Mouse (Mus musculus) midbrain, embryonic 16.5 days (tissue): ENCODE measurements around the gene Slc25a21. TPM values are rescaled to one million over a fixed set of nuclear protein-coding genes. Genes with fewer than 3 reads are reported as not detected.
"Not testable (repeated sequence)": the region's sequence is repeated elsewhere in the genome, so short reads cannot be mapped to it uniquely, and the experiment has no call there.

Experiments used
- ATAC-seq: fragments of 200-750 bp; cut with Nextera tagmentation; 2 replicates; pipeline ENCODE4 v1.8.0; 2017; ENCODE audit warnings: moderate TSS enrichment
- H3K27ac ChIP-seq: fragments of 300-500 bp; sonication (generic); 2 replicates; pipeline ENCODE4 v1.5.1; 2014; ENCODE audit warnings: mild to moderate bottlenecking, low read length, mixed read lengths
- H3K27me3 ChIP-seq: fragments of 300-500 bp; sonication (generic); 2 replicates; pipeline ENCODE4 v1.6.1; 2014; ENCODE audit warnings: low read depth, low read length, mixed read lengths; ENCODE audit not compliant: control insufficient read depth, insufficient read depth
- H3K36me3 ChIP-seq: fragments of 300-500 bp; sonication (generic); 2 replicates; pipeline ENCODE4 v1.6.1; 2014; ENCODE audit warnings: mild to moderate bottlenecking, low read length, moderate library complexity, mixed read lengths; ENCODE audit not compliant: control insufficient read depth, insufficient read depth
- H3K4me1 ChIP-seq: fragments of 300-500 bp; sonication (generic); 2 replicates; pipeline ENCODE4 v1.6.1; 2014; ENCODE audit warnings: mild to moderate bottlenecking, low read length, mixed read lengths; ENCODE audit not compliant: control insufficient read depth, insufficient read depth
- H3K4me2 ChIP-seq: fragments of 300-500 bp; sonication (generic); 2 replicates; pipeline ENCODE4 v1.6.1; 2014; ENCODE audit warnings: mild to moderate bottlenecking, low read length, mixed read lengths
- H3K4me3 ChIP-seq: fragments of 300-500 bp; sonication (generic); 2 replicates; pipeline ENCODE4 v1.5.1; 2014; ENCODE audit warnings: low read depth, mild to moderate bottlenecking, low read length, moderate library complexity, mixed read lengths
- H3K9ac ChIP-seq: fragments of 300-500 bp; sonication (generic); 2 replicates; pipeline ENCODE4 v1.6.1; 2014; ENCODE audit warnings: low read depth, low read length, mixed read lengths
- H3K9me3 ChIP-seq: fragments of 300-500 bp; sonication (generic); replicated peaks from 2 replicates; pipeline ENCODE4 v1.6.1; 2014; ENCODE audit warnings: mild to moderate bottlenecking, low read length, mixed read lengths; ENCODE audit not compliant: control insufficient read depth, poor library complexity, severe bottlenecking
- WGBS: fragments of 180-500 bp; shearing (Covaris S2); extraction: QIAGEN DNeasy Blood & Tissue Kit; methylation state at CpG from one replicate; pipeline ENCODE4 v1.1.7; 2014; 5-methylcytosine and 5-hydroxymethylcytosine counted together
- polyA plus RNA-seq: library from polyadenylated mRNA; unstranded; fragments of >200 nt; fragmentation: Nextera tagmentation; extraction: Ambion mirVana; gene quantifications from 2 replicates; pipeline ENCODE4 v1.2.1, GENCODE M21; 2015

Slc25a21 gene
- polyA plus RNA-seq, 1 experiment from 2014 or later, result 0.26 TPM

DNA sequence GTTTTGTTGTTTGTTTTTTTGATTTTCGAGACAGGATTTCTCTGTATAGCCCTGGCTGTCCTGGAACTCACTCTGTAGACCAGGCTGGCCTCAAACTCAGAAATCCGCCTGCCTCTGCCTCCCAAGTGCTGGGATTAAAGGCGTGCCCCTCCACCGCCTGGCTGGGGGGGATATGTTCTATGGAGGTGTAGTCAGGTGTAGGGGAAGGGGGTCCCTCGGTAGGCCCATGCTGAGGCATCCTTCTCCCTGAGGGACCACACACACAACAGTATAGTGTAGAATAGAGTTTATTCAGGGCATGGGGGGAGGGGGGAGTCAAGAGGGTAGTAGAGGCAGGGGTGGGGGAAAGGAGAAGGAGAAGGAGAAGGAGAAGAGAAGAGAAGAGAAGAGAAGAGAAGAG lies 15.2 kb upstream of the Slc25a21 start:
- H3K36me3 ChIP-seq, H3K9ac ChIP-seq, H3K27me3 ChIP-seq, H3K9me3 ChIP-seq, H3K4me1 ChIP-seq, H3K27ac ChIP-seq, H3K4me2 ChIP-seq, H3K4me3 ChIP-seq: not testable (repeated sequence)
- peak; percentile 54; the same call in 1 of the 2 replicates for ATAC-seq
- 81% methylated on average over 5 of the region's 5 CpGs for WGBS

DNA sequence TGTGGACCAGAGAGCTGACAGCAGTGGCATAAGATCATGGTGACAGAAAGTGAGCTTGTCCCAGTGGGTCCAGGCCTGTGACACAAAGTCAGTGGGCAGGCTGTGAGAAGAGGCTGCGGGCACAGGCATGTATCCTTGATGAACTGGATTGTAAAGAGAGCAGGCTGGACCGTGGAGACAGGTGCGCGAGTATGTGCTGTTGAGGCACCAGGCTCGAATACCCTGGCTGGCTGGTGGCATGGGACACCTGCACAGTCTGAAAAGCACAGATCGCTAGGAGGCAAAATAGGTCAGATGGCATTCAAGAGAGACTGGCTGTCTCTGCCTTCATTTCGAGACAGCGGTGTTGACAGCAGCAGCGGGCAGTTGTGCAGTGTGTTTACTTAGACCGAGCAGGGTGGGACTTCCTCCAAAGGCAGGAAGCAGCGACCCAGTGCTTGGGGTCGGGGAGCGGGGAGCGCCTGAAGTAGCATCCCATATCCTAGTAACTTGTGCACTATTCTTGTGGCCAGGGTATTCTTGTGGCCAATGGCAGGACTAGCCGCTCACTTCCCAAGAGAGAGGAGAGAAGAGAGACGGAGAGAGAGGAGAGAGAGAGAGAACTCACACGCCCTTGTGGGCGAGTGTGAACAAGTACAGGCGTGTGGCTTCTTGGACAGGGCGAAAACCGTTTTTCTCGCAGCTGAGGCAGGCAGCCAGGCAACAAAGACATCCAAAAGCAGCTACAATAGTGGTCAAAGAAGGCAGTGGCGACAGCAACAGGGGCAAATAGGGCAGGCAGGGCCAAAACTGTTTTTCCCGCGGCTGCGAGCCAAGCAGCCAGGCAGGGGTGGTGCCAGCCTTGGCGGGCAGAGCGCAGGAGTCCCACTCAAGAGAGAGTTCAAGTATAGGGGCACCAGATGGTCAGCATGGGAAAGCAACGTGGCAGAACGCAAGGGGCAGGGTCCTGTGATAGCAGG lies 14.4 kb upstream of the Slc25a21 start:
- H3K9me3 ChIP-seq, result no peaks in the 10 kb centered on the region
- peak; percentile 84 for ATAC-seq
- H3K4me1 ChIP-seq, result peaks cover 2% of the 10 kb centered on the region; the same call in 1 of the 2 replicates
- peak overlapping the region; percentile 49 for H3K4me3 ChIP-seq
- no peaks in the 10 kb centered on the region for H3K27me3 ChIP-seq
- WGBS, result 7% methylated on average over 30 of the region's 30 CpGs
- peak overlapping the region; percentile 65 for H3K9ac ChIP-seq
- H3K4me2 ChIP-seq, result peak overlapping the region; percentile 83
- no peak overlapping the region; the same call in 1 of the 2 replicates for H3K27ac ChIP-seq
- H3K36me3 ChIP-seq, result no peaks in the 10 kb centered on the region

DNA sequence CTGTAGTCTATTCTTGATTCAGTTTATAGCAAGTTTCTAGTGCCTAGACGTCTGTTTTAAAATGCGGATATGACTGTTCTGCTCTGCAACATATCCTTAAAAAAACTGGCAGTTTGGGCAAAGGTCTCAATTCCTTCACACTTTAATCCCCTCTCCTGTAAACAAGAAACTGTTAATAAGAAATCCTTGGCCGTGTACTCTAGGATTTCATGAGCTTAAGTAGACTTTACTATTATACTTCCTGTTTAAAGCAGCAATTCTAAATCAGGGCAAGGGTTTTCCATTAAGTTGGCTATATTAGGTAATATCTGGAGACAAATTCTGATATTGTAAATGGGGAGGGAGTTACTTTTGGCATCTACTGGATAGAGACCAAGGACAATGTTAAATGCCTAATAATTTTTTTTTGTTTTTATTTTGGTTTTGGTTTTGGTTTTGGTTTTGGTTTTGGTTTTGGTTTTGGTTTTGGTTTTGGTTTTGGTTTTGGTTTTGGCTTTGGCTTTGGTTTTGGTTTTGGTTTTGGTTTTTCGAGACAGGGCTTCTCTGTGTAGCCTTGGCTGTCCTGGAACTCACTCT lies 7.1 kb upstream of the Slc25a21 start:
- H3K27ac ChIP-seq, result no peak overlapping the region
- no peaks in the 10 kb centered on the region for H3K36me3 ChIP-seq
- no peak overlapping the region for H3K4me3 ChIP-seq
- ATAC-seq, result no peak
- 88% methylated on average over 4 of the region's 4 CpGs for WGBS
- no peak overlapping the region for H3K4me2 ChIP-seq
- H3K9ac ChIP-seq, result no peak overlapping the region
- no peaks in the 10 kb centered on the region for H3K27me3 ChIP-seq
- H3K9me3 ChIP-seq, result no peaks in the 10 kb centered on the region
- no peaks in the 10 kb centered on the region for H3K4me1 ChIP-seq

DNA sequence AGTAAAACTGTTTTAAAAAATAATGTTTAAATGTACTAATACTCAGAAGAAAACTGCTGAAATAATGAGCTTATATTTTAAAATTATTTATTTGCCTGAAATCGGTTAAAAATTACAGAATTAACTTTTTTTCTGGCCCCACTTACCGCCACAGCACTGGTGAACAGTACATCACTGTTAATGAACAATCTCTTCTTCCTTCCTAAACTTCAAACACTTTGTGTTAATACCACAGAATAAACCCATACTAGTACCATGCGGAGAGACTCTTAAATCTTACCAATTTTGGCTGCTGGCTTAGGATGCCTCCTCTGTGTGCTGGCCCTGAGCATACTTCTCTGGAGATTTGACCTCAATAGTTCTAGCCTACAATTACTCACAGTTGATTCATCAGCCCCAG lies 4.6 kb upstream of the Slc25a21 start:
- Histone ChIP-seq H3K9me3 (no peaks in the 10 kb centered on the region), H3K9ac (no peak overlapping the region), H3K36me3 (no peaks in the 10 kb centered on the region), H3K4me3 (no peak overlapping the region), H3K4me2 (no peak overlapping the region), H3K27ac (no peak overlapping the region), H3K4me1 (peaks cover under 1% of the 10 kb centered on the region; the same call in 1 of the 2 replicates), H3K27me3 (peaks cover 8% of the 10 kb centered on the region)
- WGBS, result over 99% methylated on average over 3 of the region's 3 CpGs
- ATAC-seq, result no peak

DNA sequence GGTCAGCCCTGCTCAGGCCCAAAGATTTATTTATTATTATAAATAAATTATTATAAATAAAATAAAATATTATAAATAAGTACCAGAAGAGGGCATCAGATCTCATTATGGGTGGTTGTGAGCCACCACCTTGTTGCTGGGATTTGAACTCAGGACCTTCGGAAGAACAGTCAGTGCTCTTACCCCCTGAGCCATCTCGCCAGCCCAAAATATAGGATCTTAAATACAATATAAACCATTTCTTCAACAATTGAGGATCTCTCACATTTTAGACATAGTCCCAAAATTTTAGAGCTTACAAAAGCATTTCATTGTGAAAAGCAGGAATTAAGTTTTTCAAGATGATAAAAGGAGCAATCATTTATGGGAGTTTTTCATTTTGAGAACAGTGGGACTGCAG lies 2.2 kb upstream of the Slc25a21 start:
- peaks cover 8% of the 10 kb centered on the region for H3K27me3 ChIP-seq
- peaks cover 6% of the 10 kb centered on the region; the same call in 1 of the 2 replicates for H3K4me1 ChIP-seq
- no peak overlapping the region for H3K4me2 ChIP-seq
- no peaks in the 10 kb centered on the region for H3K9me3 ChIP-seq
- no peak overlapping the region for H3K4me3 ChIP-seq
- H3K9ac ChIP-seq, result no peak overlapping the region
- H3K27ac ChIP-seq, result no peak overlapping the region
- 96% methylated on average over 2 of the region's 2 CpGs for WGBS
- no peak for ATAC-seq
- no peaks in the 10 kb centered on the region for H3K36me3 ChIP-seq

DNA sequence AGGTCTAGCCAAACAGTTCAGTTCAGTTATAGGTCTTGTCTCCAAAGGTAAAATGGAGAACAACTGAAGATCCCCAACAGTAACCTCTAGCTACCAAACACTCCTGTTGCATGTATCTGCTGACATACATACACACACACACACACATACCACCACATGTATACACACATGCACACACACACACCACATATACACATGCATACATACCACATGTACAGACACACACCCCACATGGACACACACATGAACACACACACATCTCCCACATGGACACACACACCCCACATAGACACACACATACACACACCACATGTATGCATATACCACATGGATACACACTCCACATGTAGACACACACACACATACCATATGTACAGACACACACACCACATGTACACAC lies 997 bp upstream of the Slc25a21 start:
- Histone ChIP-seq H3K4me2 (no peak overlapping the region), H3K4me1 (peaks cover 6% of the 10 kb centered on the region; the same call in 1 of the 2 replicates), H3K9ac (no peak overlapping the region), H3K36me3 (no peaks in the 10 kb centered on the region), H3K4me3 (no peak overlapping the region), H3K27ac (no peak overlapping the region), H3K9me3 (no peaks in the 10 kb centered on the region), H3K27me3 (peaks cover 8% of the 10 kb centered on the region)
- ATAC-seq, result peak; percentile 42; the same call in 1 of the 2 replicates

DNA sequence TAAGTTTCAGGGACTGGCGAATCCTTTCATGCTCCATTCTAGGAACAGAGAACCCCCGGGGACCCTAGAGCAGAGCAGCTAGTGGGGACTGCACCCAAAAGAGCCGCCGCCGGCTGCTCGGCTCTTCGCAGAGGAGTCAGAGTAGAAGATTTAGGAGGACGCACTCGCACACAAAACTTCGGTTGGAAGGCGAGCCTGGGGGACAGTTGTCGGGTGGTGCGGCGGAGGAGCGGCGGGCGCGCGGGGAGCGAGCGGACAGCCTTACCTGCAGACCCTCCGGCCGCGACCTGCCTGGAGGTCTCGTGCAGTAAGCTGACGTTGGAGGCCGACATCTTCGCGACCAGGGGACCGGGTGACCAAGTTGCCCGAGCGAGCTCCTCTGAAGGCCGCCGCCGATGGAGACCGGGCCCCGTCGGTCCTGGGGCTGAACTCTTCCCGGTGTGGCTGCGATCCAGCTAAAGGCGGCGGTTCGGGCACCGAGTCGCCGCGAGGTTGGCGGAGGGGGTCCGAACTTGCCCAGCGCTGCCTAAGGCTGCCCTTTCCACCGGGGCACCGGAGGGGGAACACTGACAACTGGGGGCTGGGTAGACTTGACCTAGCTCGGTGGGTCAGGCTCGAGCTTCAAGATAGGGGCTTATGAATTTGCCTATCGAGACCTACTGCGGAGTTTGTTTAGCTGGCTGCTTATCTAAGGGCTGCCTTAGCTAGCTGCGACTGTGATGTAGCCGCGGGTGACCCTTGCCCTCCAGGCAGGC lies 487 bp downstream of the Slc25a21 start:
- under 1% methylated on average over 59 of the region's 59 CpGs for WGBS
- H3K27ac ChIP-seq, result no peak overlapping the region
- ATAC-seq, result peak; percentile 58; the same call in 1 of the 2 replicates

DNA sequence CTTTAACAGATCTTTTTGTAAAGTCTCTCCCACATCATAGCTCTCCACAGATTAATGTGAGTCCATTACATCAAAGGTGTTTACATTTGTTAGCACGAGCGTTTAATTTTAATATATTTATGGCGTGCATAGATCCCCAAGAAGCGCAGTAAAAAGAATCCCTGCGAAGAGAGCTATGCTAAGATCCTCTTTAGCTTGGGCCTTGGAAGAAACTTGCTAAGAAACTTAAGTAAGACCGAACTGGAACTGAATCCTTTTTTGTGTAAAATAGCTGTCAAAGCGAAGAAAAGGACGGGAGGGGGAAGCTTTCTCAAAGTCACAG lies 1.0 kb downstream of the Slc25a21 start:
- peak overlapping the region; percentile 93 for H3K4me2 ChIP-seq
- H3K9ac ChIP-seq, result no peak overlapping the region; the same call in 1 of the 2 replicates
- WGBS, result 2% methylated on average over 8 of the region's 8 CpGs
- peak overlapping the region; percentile 44 for H3K4me3 ChIP-seq
- ATAC-seq, result no peak
- peaks cover 8% of the 10 kb centered on the region for H3K27me3 ChIP-seq
- no peaks in the 10 kb centered on the region for H3K9me3 ChIP-seq
- peaks cover 6% of the 10 kb centered on the region; the same call in 1 of the 2 replicates for H3K4me1 ChIP-seq
- no peaks in the 10 kb centered on the region for H3K36me3 ChIP-seq
- H3K27ac ChIP-seq, result no peak overlapping the region

More for the DNA sequence above, 487 bp downstream of the Slc25a21 start:
- no peaks in the 10 kb centered on the region for H3K36me3 ChIP-seq
- peak overlapping the region; percentile 56 for H3K9ac ChIP-seq
- peaks cover 6% of the 10 kb centered on the region; the same call in 1 of the 2 replicates for H3K4me1 ChIP-seq
- peak overlapping the region; percentile 44 for H3K4me3 ChIP-seq
- peak overlapping the region; percentile 93 for H3K4me2 ChIP-seq
- H3K27me3 ChIP-seq, result peaks cover 8% of the 10 kb centered on the region
- no peaks in the 10 kb centered on the region for H3K9me3 ChIP-seq
